Mouse (Mus musculus): ENCODE measurements at regions not wholly inside any gene's neighbourhood (a gene's known extent, or its start where the extent isn't known, plus 50 kb on each side); places are given as distances from the start of the nearest gene placed in this dataset.

DNA sequence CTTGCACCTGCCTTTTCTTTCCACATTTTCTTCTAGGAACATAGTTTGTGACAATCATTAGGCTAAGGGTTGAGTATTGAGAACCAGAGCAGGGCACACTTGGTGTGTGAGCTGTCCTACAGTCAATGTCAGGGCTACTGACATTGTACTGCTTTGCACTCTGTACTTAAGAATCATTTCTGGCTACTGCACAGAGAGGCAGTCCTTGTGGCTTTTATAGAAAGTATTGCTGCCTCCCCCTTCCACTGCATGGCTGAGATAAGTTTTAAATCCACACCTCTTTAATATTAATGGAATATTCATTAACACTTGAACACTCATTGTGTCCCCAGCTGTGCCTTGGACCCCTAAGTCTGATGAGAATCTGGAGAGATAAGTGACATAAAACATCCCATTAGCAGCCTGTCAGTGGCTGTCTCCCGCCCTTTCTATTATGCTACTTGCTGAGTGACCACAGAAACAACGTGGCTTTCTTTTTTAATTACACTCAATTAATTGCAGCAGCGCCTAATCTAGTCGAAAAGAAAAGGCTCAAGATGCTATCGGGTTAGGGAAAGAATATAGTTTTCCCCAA is 121.5 kb downstream of the Gm17728 start:
- Histone ChIP-seq H3K4me1 (ENCODE audit: insufficient read depth, low read length) (no peaks in the 10 kb centered on the region), H3K36me3 (ENCODE audit: insufficient read depth, low read length) (no peaks in the 10 kb centered on the region), H3K4me2 (ENCODE audit: low read depth, low read length, poor library complexity, severe bottlenecking) (no peak overlapping the region), H3K9ac (replicated peaks; ENCODE audit: low read length, poor library complexity, severe bottlenecking) (no peak overlapping the region), H3K27me3 (ENCODE audit: insufficient read depth, low read length) (no peaks in the 10 kb centered on the region), H3K27ac (ENCODE audit: low read depth, low read length) (no peak overlapping the region), H3K4me3 (ENCODE audit: low read depth, low read length) (no peak overlapping the region), H3K9me3 (ENCODE audit: low read length) (no peaks in the 10 kb centered on the region)
- DNase-seq (ENCODE audit: low spot score) (no peak), ATAC-seq (ENCODE audit: low FRiP score) (no peak)
- no peak for TF ChIP-seq CTCF (IDR thresholded peaks at IDR 0.05)
- WGBS = 38% methylated on average over 5 of the region's 5 CpGs

DNA sequence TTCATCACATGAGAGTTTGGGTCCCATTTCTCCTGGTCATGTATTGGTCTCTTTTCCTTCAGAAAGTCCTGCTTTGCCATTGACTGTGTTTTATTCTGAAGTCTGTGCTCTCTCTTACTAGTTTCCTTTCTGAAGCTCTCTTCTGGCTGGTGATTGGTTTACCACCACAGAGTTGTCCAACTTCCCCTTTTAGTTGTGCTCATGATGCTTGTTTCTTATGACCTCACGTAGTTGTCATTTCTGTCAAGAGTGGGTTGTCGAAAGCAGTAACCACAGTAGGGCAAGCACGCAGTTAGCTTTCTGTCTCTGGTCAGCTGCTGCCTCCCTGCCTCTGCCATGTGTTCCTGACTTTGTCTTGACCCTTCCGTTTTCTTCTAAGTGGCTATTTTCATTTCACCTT is 112.0 kb downstream of the Pabpc6 start:
- H3K9me3 ChIP-seq (ENCODE audit: low read length) = no peaks in the 10 kb centered on the region
- WGBS = 90% methylated on average over 4 of the region's 4 CpGs
- H3K4me2 ChIP-seq (ENCODE audit: low read depth, low read length, poor library complexity, severe bottlenecking) = no peak overlapping the region
- ATAC-seq (ENCODE audit: low FRiP score) (no peak), DNase-seq (ENCODE audit: low spot score) (no peak)
- H3K27me3 ChIP-seq (ENCODE audit: insufficient read depth, low read length) = no peaks in the 10 kb centered on the region
- H3K4me1 ChIP-seq (ENCODE audit: insufficient read depth, low read length) = no peaks in the 10 kb centered on the region
- H3K4me3 ChIP-seq (ENCODE audit: low read depth, low read length) = no peak overlapping the region
- TF ChIP-seq CTCF (IDR thresholded peaks at IDR 0.05) = no peak
- no peak overlapping the region for H3K9ac ChIP-seq (replicated peaks; ENCODE audit: low read length, poor library complexity, severe bottlenecking)
- no peaks in the 10 kb centered on the region for H3K36me3 ChIP-seq (ENCODE audit: insufficient read depth, low read length)
- H3K27ac ChIP-seq (ENCODE audit: low read depth, low read length) = no peak overlapping the region

DNA sequence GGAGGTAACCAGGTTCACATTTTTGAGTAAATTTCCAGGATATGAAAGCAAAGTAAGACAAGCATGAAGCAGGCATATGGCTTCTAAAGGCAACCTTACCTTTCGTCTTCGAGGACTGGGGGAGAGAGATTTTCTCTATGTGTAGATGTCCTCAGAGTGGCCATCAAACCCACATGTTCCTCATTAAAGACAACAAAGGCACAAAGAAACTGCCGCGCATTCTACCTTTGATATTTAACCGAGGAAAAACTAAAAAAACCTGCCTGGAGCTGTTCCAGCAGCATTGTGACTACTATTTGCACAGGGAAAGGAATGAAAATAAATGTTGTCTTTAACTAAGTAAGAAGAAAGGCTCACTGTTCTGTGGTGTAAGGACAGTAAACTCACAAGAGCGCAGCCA is 102.7 kb downstream of the Pabpc6 start:
- TF ChIP-seq CTCF (IDR thresholded peaks at IDR 0.05) = no peak
- no peak for DNase-seq (ENCODE audit: low spot score)
- no peaks in the 10 kb centered on the region for H3K4me1 ChIP-seq (ENCODE audit: insufficient read depth, low read length)
- H3K27ac ChIP-seq (ENCODE audit: low read depth, low read length) = no peak overlapping the region
- no peak overlapping the region for H3K4me3 ChIP-seq (ENCODE audit: low read depth, low read length)
- no peak overlapping the region for H3K4me2 ChIP-seq (ENCODE audit: low read depth, low read length, poor library complexity, severe bottlenecking)
- no peak overlapping the region for H3K9ac ChIP-seq (replicated peaks; ENCODE audit: low read length, poor library complexity, severe bottlenecking)
- no peaks in the 10 kb centered on the region for H3K9me3 ChIP-seq (ENCODE audit: low read length)
- WGBS = 64% methylated on average over 6 of the region's 6 CpGs
- H3K27me3 ChIP-seq (ENCODE audit: insufficient read depth, low read length) = no peaks in the 10 kb centered on the region
- no peak for ATAC-seq (ENCODE audit: low FRiP score)
- H3K36me3 ChIP-seq (ENCODE audit: insufficient read depth, low read length) = no peaks in the 10 kb centered on the region

DNA sequence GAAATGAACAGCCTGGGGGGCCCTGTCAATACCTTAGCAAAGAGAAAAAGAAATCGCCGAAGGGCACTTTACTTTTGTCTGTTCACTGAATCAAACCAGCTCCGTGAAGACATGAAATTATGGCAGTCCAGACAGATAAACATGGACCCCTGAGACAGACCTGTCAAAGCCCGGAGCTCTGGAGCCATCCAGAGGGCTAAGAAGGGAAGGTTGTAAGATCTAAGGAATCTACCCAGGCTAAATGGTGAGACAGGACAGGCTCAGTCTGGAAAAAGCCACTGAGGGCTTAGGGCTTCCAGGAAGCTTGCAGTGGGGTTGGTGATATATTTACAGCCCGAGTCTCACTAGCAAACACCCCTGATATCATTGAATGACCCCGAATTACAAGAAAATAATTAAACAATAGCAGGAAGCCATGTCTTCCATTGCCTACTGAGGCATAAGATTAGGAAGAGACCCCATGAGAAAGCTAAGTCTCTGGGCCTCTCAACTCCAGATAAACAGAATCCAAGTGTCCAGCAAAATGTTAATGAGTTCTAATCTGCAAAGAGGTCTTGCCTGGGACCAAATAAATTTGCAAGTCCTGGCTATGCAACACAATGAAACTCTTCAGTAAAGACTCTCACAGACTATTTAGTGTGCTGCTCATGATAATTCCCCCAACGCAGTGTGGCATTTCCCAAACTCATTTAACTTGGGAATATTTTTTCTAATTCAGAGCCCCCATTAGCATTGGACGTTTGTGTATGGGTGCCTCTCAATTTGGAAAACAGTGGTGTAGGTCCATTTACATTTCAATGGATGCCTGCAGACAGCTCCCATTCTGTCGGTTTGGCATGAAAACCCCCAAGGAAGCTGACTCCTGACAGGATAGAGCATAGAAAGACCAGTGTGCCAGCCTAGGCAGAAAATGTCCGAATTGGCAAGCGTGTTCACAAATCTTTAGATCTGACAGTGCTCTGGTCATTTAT is 89.8 kb downstream of the Pabpc6 start:
- no peak overlapping the region for H3K4me2 ChIP-seq (ENCODE audit: low read depth, low read length, poor library complexity, severe bottlenecking)

DNA sequence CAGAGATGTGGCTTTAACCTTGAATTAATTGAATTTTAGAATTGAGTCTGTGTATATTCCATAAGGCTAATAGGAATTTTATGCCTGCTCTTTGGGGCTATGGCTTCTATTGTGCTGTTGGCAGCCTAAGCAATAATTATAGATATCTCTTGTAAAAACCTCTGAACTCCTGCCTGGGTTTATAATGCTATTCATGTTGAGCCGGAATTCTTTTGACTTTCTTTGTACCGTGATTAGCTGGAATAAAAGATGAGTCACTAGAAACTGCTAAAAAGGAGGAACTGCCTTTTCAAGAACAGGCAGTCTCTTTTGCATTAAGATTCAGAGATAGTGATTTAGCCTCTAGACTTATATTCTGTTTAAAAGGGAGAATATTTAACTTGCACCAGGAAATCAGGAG is 71.4 kb downstream of the Pabpc6 start:
- no peak overlapping the region for H3K4me2 ChIP-seq (ENCODE audit: low read depth, low read length, poor library complexity, severe bottlenecking)
- H3K9ac ChIP-seq (replicated peaks; ENCODE audit: low read length, poor library complexity, severe bottlenecking) = no peak overlapping the region
- H3K27ac ChIP-seq (ENCODE audit: low read depth, low read length) = no peak overlapping the region
- no peak for DNase-seq (ENCODE audit: low spot score)
- H3K36me3 ChIP-seq (ENCODE audit: insufficient read depth, low read length) = no peaks in the 10 kb centered on the region
- no peaks in the 10 kb centered on the region for H3K9me3 ChIP-seq (ENCODE audit: low read length)
- ATAC-seq (ENCODE audit: low FRiP score) = no peak
- no peak overlapping the region for H3K4me3 ChIP-seq (ENCODE audit: low read depth, low read length)
- H3K4me1 ChIP-seq (ENCODE audit: insufficient read depth, low read length) = no peaks in the 10 kb centered on the region
- TF ChIP-seq CTCF (IDR thresholded peaks at IDR 0.05) = no peak
- H3K27me3 ChIP-seq (ENCODE audit: insufficient read depth, low read length) = no peaks in the 10 kb centered on the region
- WGBS = 23% methylated on average over 2 of the region's 2 CpGs

More for the DNA sequence above, 89.8 kb downstream of the Pabpc6 start:
- TF ChIP-seq CTCF (IDR thresholded peaks at IDR 0.05) = peak; percentile 56
- H3K9me3 ChIP-seq (ENCODE audit: low read length) = no peaks in the 10 kb centered on the region
- H3K4me3 ChIP-seq (ENCODE audit: low read depth, low read length) = no peak overlapping the region
- peak; percentile 90 for ATAC-seq (ENCODE audit: low FRiP score)
- H3K27ac ChIP-seq (ENCODE audit: low read depth, low read length) = peak overlapping the region; percentile 55
- no peaks in the 10 kb centered on the region; the same call in 1 of the 2 replicates for H3K4me1 ChIP-seq (ENCODE audit: insufficient read depth, low read length)
- peak; percentile 91 for DNase-seq (ENCODE audit: low spot score)
- WGBS = 11% methylated on average over 11 of the region's 11 CpGs
- no peak overlapping the region for H3K9ac ChIP-seq (replicated peaks; ENCODE audit: low read length, poor library complexity, severe bottlenecking)
- H3K27me3 ChIP-seq (ENCODE audit: insufficient read depth, low read length) = no peaks in the 10 kb centered on the region
- no peaks in the 10 kb centered on the region for H3K36me3 ChIP-seq (ENCODE audit: insufficient read depth, low read length)

DNA sequence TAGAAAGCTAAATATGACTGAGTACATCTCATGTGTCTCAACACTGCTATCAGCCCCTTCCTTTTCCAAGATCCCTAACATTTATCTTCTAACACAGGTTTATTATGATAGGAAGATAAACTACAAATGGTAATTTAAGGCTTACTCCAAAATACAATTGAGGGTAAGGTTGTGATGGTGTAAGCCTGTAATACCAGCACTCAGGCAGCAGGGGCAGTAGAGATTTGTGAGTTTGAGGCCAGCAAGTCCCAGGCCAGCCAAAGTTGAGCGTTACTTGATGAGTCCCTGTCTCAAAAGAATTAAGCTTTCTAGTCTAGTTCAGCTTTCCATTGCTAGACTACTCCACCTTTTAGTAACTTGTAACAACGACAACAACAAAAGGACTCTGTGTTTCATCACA is 69.1 kb downstream of the Pabpc6 start:
- 72% methylated on average over 2 of the region's 2 CpGs for WGBS
- no peaks in the 10 kb centered on the region for H3K27me3 ChIP-seq (ENCODE audit: insufficient read depth, low read length)
- no peak for DNase-seq (ENCODE audit: low spot score)
- H3K36me3 ChIP-seq (ENCODE audit: insufficient read depth, low read length) = no peaks in the 10 kb centered on the region
- H3K27ac ChIP-seq (ENCODE audit: low read depth, low read length) = no peak overlapping the region
- ATAC-seq (ENCODE audit: low FRiP score) = no peak
- no peak overlapping the region for H3K4me2 ChIP-seq (ENCODE audit: low read depth, low read length, poor library complexity, severe bottlenecking)
- no peaks in the 10 kb centered on the region for H3K9me3 ChIP-seq (ENCODE audit: low read length)
- H3K4me3 ChIP-seq (ENCODE audit: low read depth, low read length) = no peak overlapping the region
- peak; percentile 37 for TF ChIP-seq CTCF (IDR thresholded peaks at IDR 0.05)
- no peak overlapping the region for H3K9ac ChIP-seq (replicated peaks; ENCODE audit: low read length, poor library complexity, severe bottlenecking)
- no peaks in the 10 kb centered on the region for H3K4me1 ChIP-seq (ENCODE audit: insufficient read depth, low read length)

Data from midbrain, postnatal 0 days (tissue).